Mouse (Mus musculus): ENCODE measurements around the gene Tmx4.

DNA sequence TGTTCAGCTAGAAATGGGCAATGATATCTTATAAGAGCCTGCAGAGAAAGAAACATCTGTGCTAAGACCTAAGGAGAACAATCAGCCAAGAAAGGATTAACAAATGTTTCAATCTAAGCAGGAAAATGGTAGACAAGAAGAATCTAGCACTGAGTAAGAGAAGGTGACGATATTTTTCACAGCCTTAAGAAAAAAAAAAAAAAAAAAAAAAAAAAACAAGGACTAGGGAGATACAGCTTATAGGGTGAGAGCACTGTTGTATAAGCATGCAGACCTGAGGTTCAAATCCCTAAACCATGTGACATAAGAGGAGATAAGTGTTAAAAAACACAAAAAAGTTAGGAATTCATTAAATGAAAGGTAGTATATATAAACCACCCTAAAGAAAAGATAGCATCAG lies 3.5 kb downstream of the Tmx4 start:
- TF ChIP-seq CTCF (IDR thresholded peaks at IDR 0.05): no peak
- no peak for TF ChIP-seq POLR2A (IDR thresholded peaks at IDR 0.05; ENCODE audit: insufficient read depth, low read depth, low read length)

Measured in heart, adult 2 months (tissue).